In the genomic region with DNA sequence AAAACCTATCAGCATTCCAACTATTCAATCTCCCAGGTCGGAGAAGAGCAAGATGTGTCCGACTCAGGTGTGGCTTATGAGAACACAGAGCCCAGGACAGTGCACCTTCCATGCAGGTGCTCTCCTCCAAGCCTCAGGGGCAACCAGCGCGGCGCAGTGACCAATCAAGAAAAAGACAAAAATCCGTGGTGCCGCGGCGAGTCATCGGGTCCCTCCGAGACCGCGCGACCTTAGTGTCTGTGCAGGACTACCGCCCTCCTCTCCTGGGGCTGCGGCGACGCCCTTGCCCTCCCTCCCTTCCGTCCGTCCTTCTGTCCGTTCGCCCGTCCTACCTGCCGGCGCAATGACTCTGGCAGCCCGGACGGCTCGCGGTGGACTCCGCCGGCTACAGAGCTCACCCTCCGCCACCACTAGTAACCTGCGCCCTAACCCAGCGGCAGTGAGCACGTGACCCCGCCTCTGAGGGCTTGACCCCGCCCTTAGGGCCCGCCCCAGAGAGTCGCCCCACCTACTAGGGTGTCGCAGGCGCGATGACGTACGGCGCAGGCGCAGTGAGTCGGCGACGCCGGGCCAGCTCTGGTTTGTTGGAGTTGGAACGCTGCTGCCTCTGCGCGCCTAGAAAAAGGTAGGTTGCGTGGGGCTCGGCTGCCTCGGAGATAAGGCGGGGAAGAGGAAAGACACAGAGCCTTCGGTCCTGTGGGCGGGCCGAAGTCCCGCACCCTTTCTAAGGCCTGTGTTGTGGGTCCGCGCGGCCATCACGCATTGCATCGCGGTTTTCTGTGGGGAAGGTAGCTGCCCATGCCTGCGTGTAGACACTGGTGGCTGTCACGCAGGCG, we compare ENCODE assay signal across 8 mouse cellular contexts. TPM values are rescaled to one million over a fixed set of nuclear protein-coding genes. Genes with fewer than 3 reads are reported as not detected.
DNase-seq lines count a peak whose midpoint lies in the region; ATAC-seq lines count a peak whose summit lies in the region.

A gene (minus strand): TSS at position 455 of the 836 bp plus-strand sequence.
A gene (plus strand): TSS at position 500 of the 836 bp plus-strand sequence.

- H3K27me3 ChIP-seq in forebrain, embryonic 10.5 days (ENCODE audit: poor library complexity, severe bottlenecking): no peaks in the 10 kb centered on the region
- H3K27me3 ChIP-seq in heart, embryonic 16.5 days (ENCODE audit: control insufficient read depth, insufficient read depth, low read length): no peaks in the 10 kb centered on the region
- H3K27me3 ChIP-seq in liver, embryonic 15.5 days: no peaks in the 10 kb centered on the region
- H3K27me3 ChIP-seq in neural tube, embryonic 12.5 days (replicated peaks): no peaks in the 10 kb centered on the region

- peak within 1 kb of the TSS; percentile 91 for H3K27ac ChIP-seq in forebrain, embryonic 10.5 days
- H3K27ac ChIP-seq in heart, embryonic 16.5 days (ENCODE audit: low read length): peak within 1 kb of the TSS; percentile 85
- H3K27ac ChIP-seq in liver, embryonic 15.5 days (replicated peaks): peak within 1 kb of the TSS; percentile 97
- H3K27ac ChIP-seq in neural tube, embryonic 12.5 days: peak within 1 kb of the TSS; percentile 62

- peak within 1 kb of the TSS; percentile 98 for H3K9ac ChIP-seq in heart, embryonic 16.5 days (ENCODE audit: low read length)
- H3K9ac ChIP-seq in liver, embryonic 15.5 days: peak within 1 kb of the TSS; percentile 86
- H3K9ac ChIP-seq in neural tube, embryonic 12.5 days: peak within 1 kb of the TSS; percentile 78

- H3K4me3 ChIP-seq in forebrain, embryonic 10.5 days: peak within 1 kb of the TSS; percentile 86
- H3K4me3 ChIP-seq in heart, embryonic 16.5 days (ENCODE audit: low read length): peak within 1 kb of the TSS; percentile 96
- H3K4me3 ChIP-seq in liver, embryonic 15.5 days (replicated peaks): peak within 1 kb of the TSS; percentile 83
- H3K4me3 ChIP-seq in neural tube, embryonic 12.5 days: peak within 1 kb of the TSS; percentile 74

- H3K36me3 ChIP-seq in forebrain, embryonic 10.5 days (replicated peaks): peaks cover 27% of the 10 kb centered on the region
- H3K36me3 ChIP-seq in heart, embryonic 16.5 days (ENCODE audit: control insufficient read depth, insufficient read depth): peaks cover 7% of the 10 kb centered on the region; the same call in 1 of the 2 replicates
- H3K36me3 ChIP-seq in liver, embryonic 15.5 days (replicated peaks): peaks cover 8% of the 10 kb centered on the region
- H3K36me3 ChIP-seq in neural tube, embryonic 12.5 days: peaks cover 5% of the 10 kb centered on the region

- no peaks in the 10 kb centered on the region for H3K9me3 ChIP-seq in forebrain, embryonic 10.5 days
- no peaks in the 10 kb centered on the region for H3K9me3 ChIP-seq in heart, embryonic 16.5 days (replicated peaks; ENCODE audit: control insufficient read depth, low read length)
- no peaks in the 10 kb centered on the region for H3K9me3 ChIP-seq in liver, embryonic 15.5 days (replicated peaks)
- no peaks in the 10 kb centered on the region for H3K9me3 ChIP-seq in neural tube, embryonic 12.5 days

- peak; percentile 100 for ATAC-seq in heart, embryonic 16.5 days (replicated peaks; ENCODE audit: extremely low read depth, insufficient read depth, low FRiP score)
- ATAC-seq in liver, embryonic 15.5 days (ENCODE audit: insufficient read depth): peak; percentile 99
- peak; percentile 96 for ATAC-seq in neural tube, embryonic 12.5 days (ENCODE audit: low FRiP score, low read depth)

- WGBS in forebrain, embryonic 10.5 days: under 1% methylated on average over 70 of the region's 70 CpGs
- under 1% methylated on average over 70 of the region's 70 CpGs for whole genome bisulfite sequencing in heart, embryonic 16.5 days
- under 1% methylated on average over 70 of the region's 70 CpGs for WGBS in liver, embryonic 15.5 days (ENCODE audit: insufficient replicate concordance)
- under 1% methylated on average over 70 of the region's 70 CpGs for WGBS in neural tube, embryonic 12.5 days

- H3K4me2 ChIP-seq in heart, embryonic 16.5 days (ENCODE audit: low read depth, low read length): peak within 1 kb of the TSS; percentile 95
- H3K4me2 ChIP-seq in liver, embryonic 15.5 days: peak within 1 kb of the TSS; percentile 89
- peak within 1 kb of the TSS; percentile 81 for H3K4me2 ChIP-seq in neural tube, embryonic 12.5 days (replicated peaks)

- H3K4me1 ChIP-seq in forebrain, embryonic 10.5 days: peaks cover 21% of the 10 kb centered on the region
- H3K4me1 ChIP-seq in heart, embryonic 16.5 days (ENCODE audit: control insufficient read depth, insufficient read depth, low read length): peaks cover 9% of the 10 kb centered on the region
- peaks cover 23% of the 10 kb centered on the region for H3K4me1 ChIP-seq in liver, embryonic 15.5 days (replicated peaks)
- H3K4me1 ChIP-seq in neural tube, embryonic 12.5 days: peaks cover 11% of the 10 kb centered on the region

- DNase-seq in CD8-positive naive resting alpha-beta T cell, adult 2 months (ENCODE audit: low read depth in 2 of 2, low spot score in 2 of 2): peak; percentile 98 to 99
- peak; percentile 93 for DNase-seq in c-Kit-positive CD71-negative TER-119-negative erythroid progenitor cells, embryonic 14.5 days (ENCODE audit: low read depth)
- DNase-seq in forebrain, embryonic 10.5 days (ENCODE audit: extremely low spot score, low spot score): peak; percentile 98
- peak; percentile 97 to 99 for DNase-seq in kidney, postnatal 36 days
- DNase-seq in telencephalon, adult 2 months (ENCODE audit: low read depth, low spot score): peak; percentile 94

RNA-seq across cellular contexts. Expression of the first gene that starts in this region (rescaled TPM):
- polyA plus RNA-seq in forebrain, embryonic 10.5 days (2016; fragmentation: Nextera tagmentation; extraction: Ambion mirVana): 6.6 and 8.9 TPM in 2 replicates
- polyA plus RNA-seq in heart, embryonic 16.5 days (2015; fragmentation: Nextera tagmentation; extraction: Ambion mirVana): 4.7 and 5.3 TPM in 2 replicates
- 1.0 and 1.8 TPM in 2 replicates for polyA plus RNA-seq in liver, embryonic 15.5 days (2015; fragmentation: Nextera tagmentation; extraction: Ambion mirVana)
- polyA plus RNA-seq in neural tube, embryonic 12.5 days (2016; fragmentation: Nextera tagmentation; extraction: Ambion mirVana): 10.5 and 11.9 TPM in 2 replicates

RNA-seq across cellular contexts. Expression of the second gene that starts in this region (rescaled TPM):
- polyA plus RNA-seq in forebrain, embryonic 10.5 days (2016; fragmentation: Nextera tagmentation; extraction: Ambion mirVana): 169 and 173 TPM in 2 replicates
- polyA plus RNA-seq in heart, embryonic 16.5 days (2015; fragmentation: Nextera tagmentation; extraction: Ambion mirVana): 128 and 134 TPM in 2 replicates
- polyA plus RNA-seq in liver, embryonic 15.5 days (2015; fragmentation: Nextera tagmentation; extraction: Ambion mirVana): 63.2 and 73.0 TPM in 2 replicates
- 169 and 174 TPM in 2 replicates for polyA plus RNA-seq in neural tube, embryonic 12.5 days (2016; fragmentation: Nextera tagmentation; extraction: Ambion mirVana)

Comparison
In these comparisons a context has a peak if more than half of its experiments do, and no peak if none do; other contexts are left out.
1. Peak in every context shown above with its lines: DNase-seq, ATAC-seq, H3K4me3 ChIP-seq and H3K27ac ChIP-seq.